ENCODE assay signal across 29 mouse cellular contexts in the genomic region with DNA sequence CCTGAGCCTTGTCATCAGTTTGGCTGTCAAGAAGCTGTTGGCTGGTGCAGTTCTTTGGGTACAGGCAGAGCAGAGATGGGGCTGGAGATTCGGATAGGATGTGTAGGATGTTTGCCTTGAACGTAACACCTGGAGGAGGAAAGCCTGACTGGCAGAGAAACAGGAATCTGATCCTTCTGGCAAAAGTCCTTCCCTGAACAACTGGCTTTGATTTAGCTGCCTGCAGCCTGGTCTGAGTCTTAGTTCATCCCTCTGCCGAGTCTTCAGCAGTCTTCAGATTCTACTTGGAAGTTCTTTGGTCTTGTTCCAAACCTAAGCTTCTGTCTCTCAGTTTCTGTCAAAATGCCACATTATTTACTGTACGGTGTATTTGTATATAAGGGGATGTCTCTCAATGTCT. TPM values are rescaled to one million over a fixed set of nuclear protein-coding genes. Genes with fewer than 3 reads are reported as not detected.
A peak's percentile ranks its signal among the peaks of the same experiment; 100 is the strongest.
DNase-seq lines count a peak whose midpoint lies in the region; ATAC-seq lines count a peak whose summit lies in the region.
"Had no signal": no experiment of that assay in that cellular context is flagged by ENCODE, and none has a peak within 500 bp of the region (broad histone marks: within the 10 kb centered on the region; RNA-seq: fewer than 3 reads in every experiment).

No protein-coding gene starts in this region.

- WGBS in embryonic facial prominence, embryonic 13.5 days, result 6% methylated on average over 4 of the region's 4 CpGs
- WGBS in limb, embryonic 11.5 days, result 22% methylated on average over 4 of the region's 4 CpGs

- H3K4me1 ChIP-seq in embryonic facial prominence, embryonic 13.5 days, result peaks cover 25% of the 10 kb centered on the region
- H3K4me1 ChIP-seq in limb, embryonic 11.5 days (ENCODE audit: control insufficient read depth, insufficient read depth, low read length), result 0 out of 2 replicates have a peak, but pooled peaks cover 6% of the 10 kb centered on the region
- H3K4me1 ChIP-seq: forebrain, embryonic 15.5 days; intestine, embryonic 15.5 days; liver, embryonic 13.5 days had no signal

- H3K9me3 ChIP-seq in embryonic facial prominence, embryonic 13.5 days, result no peaks in the 10 kb centered on the region
- no peaks in the 10 kb centered on the region for H3K9me3 ChIP-seq in limb, embryonic 11.5 days (ENCODE audit: control insufficient read depth, low read length)
- H3K9me3 ChIP-seq: forebrain, embryonic 10.5 days; forebrain, embryonic 15.5 days; intestine, embryonic 15.5 days; limb, embryonic 15.5 days; liver, embryonic 13.5 days; midbrain, embryonic 10.5 days; midbrain, embryonic 15.5 days; neural tube, embryonic 15.5 days had no signal

- H3K36me3 ChIP-seq in embryonic facial prominence, embryonic 13.5 days, result no peaks in the 10 kb centered on the region
- no peaks in the 10 kb centered on the region for H3K36me3 ChIP-seq in limb, embryonic 11.5 days (ENCODE audit: control insufficient read depth, insufficient read depth, low read length)
- H3K36me3 ChIP-seq: forebrain, embryonic 10.5 days; forebrain, embryonic 15.5 days; intestine, embryonic 15.5 days; limb, embryonic 15.5 days; liver, embryonic 13.5 days; midbrain, embryonic 10.5 days; midbrain, embryonic 15.5 days; neural tube, embryonic 15.5 days had no signal

- H3K27me3 ChIP-seq in embryonic facial prominence, embryonic 13.5 days, result peaks cover 23% of the 10 kb centered on the region
- peaks cover 17% of the 10 kb centered on the region for H3K27me3 ChIP-seq in limb, embryonic 11.5 days (ENCODE audit: control insufficient read depth, insufficient read depth, low read length)

- peak; percentile 64 for ATAC-seq in frontal cortex, adult (ENCODE audit: low TSS enrichment)
- ATAC-seq in embryonic facial prominence, embryonic 13.5 days (ENCODE audit: insufficient number of reproducible peaks, insufficient read depth, low FRiP score, low TSS enrichment, low read depth), result no peak
- no peak for ATAC-seq in limb, embryonic 11.5 days (ENCODE audit: insufficient number of reproducible peaks, low FRiP score, low TSS enrichment, low read depth)
- ATAC-seq: forebrain, embryonic 15.5 days; hindbrain, embryonic 16.5 days; intestine, embryonic 15.5 days; midbrain, embryonic 15.5 days had no signal

- no peak for DNase-seq in frontal cortex, postnatal 36 days (ENCODE audit: low spot score in 2 of 2)
- DNase-seq in limb, embryonic 11.5 days (ENCODE audit: low spot score), result peak; percentile 29
- no peak for DNase-seq in spleen, postnatal 14 days (ENCODE audit: low spot score in 2 of 2)
- DNase-seq in kidney, postnatal 10 days, result no peak
- no peak for DNase-seq in urinary bladder, postnatal 36 days (ENCODE audit: low spot score in 2 of 2)
- DNase-seq: adrenal gland, postnatal 25 days; cerebellum, adult 2 months; cerebellum, postnatal 14 days; kidney, adult 8-10 months; layer of hippocampus, adult 9-11 months; liver, embryonic 13.5 days; lung, adult 18-20 months; lung, postnatal 10 days; retina, postnatal 1 day; right cerebral cortex, postnatal 14 days; thymus, postnatal 25 days had no signal

- H3K27ac ChIP-seq in embryonic facial prominence, embryonic 13.5 days, result peak overlapping the region; percentile 36; the same call in 1 of the 2 replicates
- no peak overlapping the region for H3K27ac ChIP-seq in limb, embryonic 11.5 days (replicated peaks; ENCODE audit: low read depth, low read length)
- H3K27ac ChIP-seq: forebrain, embryonic 15.5 days; intestine, embryonic 15.5 days; kidney, postnatal 0 days; limb, embryonic 15.5 days; liver, embryonic 13.5 days; midbrain, embryonic 10.5 days; midbrain, embryonic 15.5 days; neural tube, embryonic 15.5 days had no signal

- H3K9ac ChIP-seq in embryonic facial prominence, embryonic 13.5 days, result no peak overlapping the region
- H3K9ac ChIP-seq in limb, embryonic 11.5 days (ENCODE audit: low read length), result no peak overlapping the region
- H3K9ac ChIP-seq: forebrain, embryonic 15.5 days; intestine, embryonic 15.5 days; limb, embryonic 15.5 days; liver, embryonic 13.5 days; midbrain, embryonic 15.5 days; neural tube, embryonic 15.5 days had no signal

- H3K4me3 ChIP-seq in embryonic facial prominence, embryonic 13.5 days, result no peak overlapping the region
- no peak overlapping the region for H3K4me3 ChIP-seq in limb, embryonic 11.5 days (ENCODE audit: low read depth, low read length)
- H3K4me3 ChIP-seq: forebrain, embryonic 10.5 days; forebrain, embryonic 15.5 days; intestine, embryonic 15.5 days; limb, embryonic 15.5 days; liver, embryonic 13.5 days; midbrain, embryonic 10.5 days; midbrain, embryonic 15.5 days; neural tube, embryonic 15.5 days had no signal

- peak overlapping the region; percentile 9; the same call in 1 of the 2 replicates for H3K4me2 ChIP-seq in embryonic facial prominence, embryonic 13.5 days
- H3K4me2 ChIP-seq in limb, embryonic 11.5 days (ENCODE audit: low read depth, severe bottlenecking), result no peak overlapping the region
- H3K4me2 ChIP-seq: forebrain, embryonic 15.5 days; intestine, embryonic 15.5 days; limb, embryonic 15.5 days; liver, embryonic 13.5 days; midbrain, embryonic 15.5 days; neural tube, embryonic 15.5 days had no signal

RNA-seq across cellular contexts. Expression of a gene that starts 3.9 kb away (rescaled TPM):
- 0.37 and 0.61 TPM in 2 replicates for polyA plus RNA-seq in embryonic facial prominence, embryonic 13.5 days (2015; fragmentation: Nextera tagmentation; extraction: Ambion mirVana)
- polyA plus RNA-seq in limb, embryonic 11.5 days (2014; fragmentation: Nextera tagmentation; extraction: Ambion mirVana), result 0.07 TPM in 1 of 2 replicates, not detected in the other
- polyA plus RNA-seq: forebrain, embryonic 10.5 days; heart, embryonic 14.5 days; hindbrain, embryonic 11.5 days; intestine, embryonic 15.5 days; kidney, postnatal 0 days; liver, embryonic 13.5 days; midbrain, embryonic 10.5 days had no signal
